Mouse (Mus musculus) megakaryocyte, embryonic 14.5 days (primary cell): ENCODE measurements around the gene Hcst. TPM values are rescaled to one million over a fixed set of nuclear protein-coding genes. Genes with fewer than 3 reads are reported as not detected.
A peak's percentile ranks its signal among the peaks of the same experiment; 100 is the strongest.

ENCODE experiments used
- H3K27me3 ChIP-seq: replicated peaks from 2 replicates; pipeline ENCODE3; 2012; ENCODE audit warnings: inconsistent platforms
- H3K36me3 ChIP-seq: replicated peaks from 2 replicates; pipeline ENCODE3; 2012; ENCODE audit warnings: low read length, inconsistent platforms, mixed read lengths
- H3K4me1 ChIP-seq: 2 replicates; pipeline ENCODE4 v1.6.1; 2012; ENCODE audit warnings: inconsistent platforms
- H3K4me3 ChIP-seq: replicated peaks from 2 replicates; pipeline ENCODE3; 2012; ENCODE audit warnings: moderate library complexity, mild to moderate bottlenecking, inconsistent platforms
- H3K9me3 ChIP-seq: 2 replicates; pipeline ENCODE4 v1.6.1; 2012; ENCODE audit warnings: inconsistent platforms
- FLI1 ChIP-seq: IDR thresholded peaks from 2 replicates; pipeline ENCODE4 v1.6.1; 2012; ENCODE audit warnings: low read length, inconsistent platforms, mixed read lengths
- GATA1 ChIP-seq: IDR thresholded peaks from 3 replicates; pipeline ENCODE4 v1.6.1; 2012; ENCODE audit warnings: mixed read lengths, low read length, inconsistent platforms, borderline replicate concordance
- polyA plus RNA-seq: library from polyadenylated mRNA; stranded (reverse); fragments of >175 nt; gene quantifications from 2 replicates; pipeline ENCODE4 v1.2.3, GENCODE M21; 2012; ENCODE audit warnings: low replicate concordance; ENCODE audit not compliant: insufficient read depth

The Hcst gene
- polyA plus RNA-seq, 1 experiment = 11.1 TPM

GRCm38 (mm10) chr7:30434701-30435100 is 15.0 kb upstream of the Hcst start:
- TF ChIP-seq GATA1 (no peak), FLI1 (no peak)

GRCm38 (mm10) chr7:30434238-30434637 is 14.6 kb upstream of the Hcst start:
- peaks cover 43% of the 10 kb centered on the region for H3K27me3 ChIP-seq
- H3K4me1 ChIP-seq = peaks cover 45% of the 10 kb centered on the region
- no peaks in the 10 kb centered on the region for H3K9me3 ChIP-seq
- no peak overlapping the region for H3K4me3 ChIP-seq
- peaks cover under 1% of the 10 kb centered on the region for H3K36me3 ChIP-seq
- TF ChIP-seq GATA1 (no peak), FLI1 (no peak)

More at GRCm38 (mm10) chr7:30434701-30435100, 15.0 kb upstream of the Hcst start:
- Histone ChIP-seq H3K4me3 (no peak overlapping the region), H3K9me3 (no peaks in the 10 kb centered on the region), H3K4me1 (peaks cover 42% of the 10 kb centered on the region), H3K27me3 (peaks cover 45% of the 10 kb centered on the region), H3K36me3 (no peaks in the 10 kb centered on the region)

- Histone ChIP-seq H3K4me1 (peaks cover 53% of the 10 kb centered on the region), H3K9me3 (no peaks in the 10 kb centered on the region), H3K36me3 (peaks cover 25% of the 10 kb centered on the region), H3K4me3 (no peak overlapping the region), H3K27me3 (peaks cover 27% of the 10 kb centered on the region)
- TF ChIP-seq GATA1 (no peak), FLI1 (no peak)
Measured at GRCm38 (mm10) chr7:30431793-30432192, 12.1 kb upstream of the Hcst start.

GRCm38 (mm10) chr7:30430191-30430590 is 10.5 kb upstream of the Hcst start:
- TF ChIP-seq FLI1 (no peak), GATA1 (no peak)
- peaks cover 11% of the 10 kb centered on the region for H3K27me3 ChIP-seq
- H3K4me1 ChIP-seq = peaks cover 56% of the 10 kb centered on the region
- H3K4me3 ChIP-seq = no peak overlapping the region
- peaks cover 40% of the 10 kb centered on the region for H3K36me3 ChIP-seq
- no peaks in the 10 kb centered on the region for H3K9me3 ChIP-seq

- no peak for TF ChIP-seq GATA1
- no peak for TF ChIP-seq FLI1
- peaks cover 56% of the 10 kb centered on the region for H3K4me1 ChIP-seq
- H3K27me3 ChIP-seq = peaks cover 6% of the 10 kb centered on the region
Measured at GRCm38 (mm10) chr7:30429327-30429726, 9.7 kb upstream of the Hcst start.

GRCm38 (mm10) chr7:30423071-30423641 is 3.5 kb upstream of the Hcst start:
- H3K36me3 ChIP-seq = peaks cover 50% of the 10 kb centered on the region
- H3K9me3 ChIP-seq = no peaks in the 10 kb centered on the region
- H3K4me1 ChIP-seq = peaks cover 70% of the 10 kb centered on the region
- no peaks in the 10 kb centered on the region for H3K27me3 ChIP-seq
- TF ChIP-seq FLI1 = no peak
- TF ChIP-seq GATA1 = no peak
- peak overlapping the region; percentile 94 for H3K4me3 ChIP-seq

More at GRCm38 (mm10) chr7:30429327-30429726, 9.7 kb upstream of the Hcst start:
- Histone ChIP-seq H3K4me3 (no peak overlapping the region), H3K9me3 (no peaks in the 10 kb centered on the region), H3K36me3 (peaks cover 48% of the 10 kb centered on the region)

GRCm38 (mm10) chr7:30422560-30422959 is 2.9 kb upstream of the Hcst start:
- Histone ChIP-seq H3K9me3 (no peaks in the 10 kb centered on the region), H3K4me3 (peak overlapping the region; percentile 94), H3K4me1 (peaks cover 76% of the 10 kb centered on the region), H3K27me3 (no peaks in the 10 kb centered on the region), H3K36me3 (peaks cover 44% of the 10 kb centered on the region)
- TF ChIP-seq FLI1 (no peak), GATA1 (no peak)

GRCm38 (mm10) chr7:30421890-30422435 is 2.3 kb upstream of the Hcst start:
- TF ChIP-seq GATA1 (no peak), FLI1 (no peak)
- Histone ChIP-seq H3K27me3 (no peaks in the 10 kb centered on the region), H3K4me1 (peaks cover 82% of the 10 kb centered on the region)

GRCm38 (mm10) chr7:30421175-30421889 is 1.7 kb upstream of the Hcst start, which contains the start of gene Nfkbid:
TSS of gene Nfkbid (plus strand) at chr7:30421732.
- H3K4me1 ChIP-seq = peaks cover 85% of the 10 kb centered on the region

More at GRCm38 (mm10) chr7:30421890-30422435, 2.3 kb upstream of the Hcst start:
- H3K4me3 ChIP-seq = peak overlapping the region; percentile 94
- peaks cover 38% of the 10 kb centered on the region for H3K36me3 ChIP-seq
- H3K9me3 ChIP-seq = no peaks in the 10 kb centered on the region

GRCm38 (mm10) chr7:30420673-30421072 is 1.0 kb upstream of the Hcst start:
- Histone ChIP-seq H3K4me3 (peak overlapping the region; percentile 94), H3K27me3 (no peaks in the 10 kb centered on the region), H3K36me3 (peaks cover 26% of the 10 kb centered on the region), H3K9me3 (no peaks in the 10 kb centered on the region), H3K4me1 (peaks cover 84% of the 10 kb centered on the region)
- TF ChIP-seq FLI1 = no peak
- no peak for TF ChIP-seq GATA1

More at GRCm38 (mm10) chr7:30421175-30421889, 1.7 kb upstream of the Hcst start, which contains the start of gene Nfkbid:
- TF ChIP-seq FLI1 (no peak), GATA1 (no peak)
- no peaks in the 10 kb centered on the region for H3K27me3 ChIP-seq
- peak within 1 kb of the TSS; percentile 94 for H3K4me3 ChIP-seq
- H3K36me3 ChIP-seq = peaks cover 31% of the 10 kb centered on the region
- no peaks in the 10 kb centered on the region for H3K9me3 ChIP-seq
